Mouse (Mus musculus) liver, adult 10 weeks (tissue): ENCODE results near the gene Mccc2. TPM values are rescaled to one million over a fixed set of nuclear protein-coding genes. Genes with fewer than 3 reads are reported as not detected.

Experiments used
- polyA plus RNA-seq: library from polyadenylated mRNA; stranded (reverse); fragments of 350-450 nt; fragmentation: Illumina TruSeq; extraction: RNeasy Lipid Tissue Mini Kit (QIAGEN cat#74804); gene quantifications from one replicate; pipeline ENCODE4 v1.2.3, GENCODE M21; 2014; ENCODE audit warnings: low read depth, low replicate concordance

Gene Mccc2
- polyA plus RNA-seq = 102 TPM

GRCm38 (mm10) chr13:100014906-100015895 is at the start of gene Mccc2:
Gene Mccc2 (minus strand): TSS chr13:100015639.

GRCm38 (mm10) chr13:99900965-99901364 is 114.5 kb downstream of the Mccc2 start, which contains the start of gene Cartpt:
Gene Cartpt (minus strand): TSS chr13:99901091.

Other genes starting within 250 kb of the Mccc2 start
- gene Cartpt, start 114.5 kb downstream of the Mccc2 start, polyA plus RNA-seq = not detected
- gene Bdp1, start 88.4 kb upstream of the Mccc2 start, polyA plus RNA-seq = 11.1 TPM
- gene Serf1, start 92.4 kb upstream of the Mccc2 start, polyA plus RNA-seq = 34.0 TPM
- 13.3 TPM for gene Smn1, start 109.2 kb upstream of the Mccc2 start, polyA plus RNA-seq
- 3.4 TPM for gene Naip2, start 186.5 kb upstream of the Mccc2 start, polyA plus RNA-seq
- 1.7 TPM for gene Naip5, start 230.7 kb upstream of the Mccc2 start, polyA plus RNA-seq